Mouse (Mus musculus): ENCODE results near the gene Cdkn2aipnl. TPM values are rescaled to one million over a fixed set of nuclear protein-coding genes. Genes with fewer than 3 reads are reported as not detected.

Gene Cdkn2aipnl
- polyA plus RNA-seq (2012), result 53.5 and 65.0 TPM in 2 replicates

DNA sequence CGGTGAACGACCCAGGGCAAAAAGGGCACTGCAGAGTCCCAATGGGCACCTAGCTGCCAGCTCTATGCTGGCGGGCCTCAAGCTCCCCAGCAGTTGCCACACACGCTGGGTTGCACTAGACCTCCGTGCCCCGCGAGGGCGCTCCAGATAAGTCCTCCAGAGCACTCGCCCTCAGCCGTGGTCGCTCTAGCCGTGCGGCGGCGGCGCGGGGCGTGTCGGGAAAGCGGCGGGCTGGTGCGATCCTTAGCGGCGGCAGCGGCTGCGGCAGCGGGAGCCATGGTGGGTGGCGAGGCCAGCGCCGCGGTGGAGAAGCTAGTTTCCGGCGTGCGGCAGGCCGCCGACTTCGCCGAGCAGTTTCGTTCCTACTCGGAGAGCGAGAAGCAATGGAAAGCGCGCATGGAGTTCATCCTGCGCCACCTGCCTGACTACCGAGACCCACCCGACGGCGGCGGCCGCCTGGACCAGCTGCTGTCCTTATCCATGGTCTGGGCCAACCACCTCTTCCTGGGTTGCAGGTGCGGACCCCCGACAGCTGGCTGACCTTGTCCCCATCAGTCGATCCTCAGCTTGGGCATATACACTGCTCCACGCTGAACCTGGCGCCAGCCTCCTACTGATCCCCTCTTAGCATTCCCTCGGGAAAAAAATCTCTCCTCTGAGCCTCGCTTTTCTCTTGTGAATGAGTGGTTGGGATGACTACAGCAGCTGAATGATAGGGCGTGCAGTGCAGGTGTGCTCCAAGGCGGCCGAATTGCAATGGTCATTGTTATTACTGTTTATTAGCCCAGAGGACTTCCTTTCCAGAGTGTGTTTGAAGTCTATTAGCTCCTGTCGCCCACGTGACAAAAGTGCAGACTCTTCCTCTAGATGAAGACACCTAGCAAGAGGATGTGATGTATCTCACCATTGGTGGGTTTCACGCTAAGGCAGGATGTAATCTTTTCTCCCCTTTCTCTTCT, at the start of gene Cdkn2aipnl:
Gene Cdkn2aipnl (plus strand): TSS at position 219 of the 959 bp plus-strand sequence.
- TF ChIP-seq GATA1 (IDR thresholded peaks at IDR 0.05; ENCODE audit: low read length), result no peak

DNA sequence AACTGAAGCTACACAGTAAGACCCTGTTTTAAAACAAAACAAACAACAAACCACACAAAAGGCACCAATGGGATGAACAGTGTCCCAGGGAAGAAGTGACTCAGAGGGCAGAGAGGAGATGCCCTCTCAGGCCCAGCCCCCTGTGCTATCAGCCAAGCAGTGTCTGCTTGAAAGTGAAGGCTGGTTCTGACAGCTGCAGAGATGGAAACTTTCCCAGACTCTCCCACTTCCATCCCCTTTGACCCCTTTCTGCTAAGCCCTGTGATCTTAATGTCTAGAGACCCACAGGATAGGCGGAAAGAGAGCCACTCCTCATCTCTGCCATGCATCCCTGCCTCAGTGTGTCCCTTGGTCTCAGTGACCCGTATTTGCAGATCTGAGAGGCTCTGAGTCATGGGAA, 49.5 kb upstream of the Cdkn2aipnl start:
- no peak for TF ChIP-seq GATA1 (IDR thresholded peaks at IDR 0.05; ENCODE audit: low read length)

DNA sequence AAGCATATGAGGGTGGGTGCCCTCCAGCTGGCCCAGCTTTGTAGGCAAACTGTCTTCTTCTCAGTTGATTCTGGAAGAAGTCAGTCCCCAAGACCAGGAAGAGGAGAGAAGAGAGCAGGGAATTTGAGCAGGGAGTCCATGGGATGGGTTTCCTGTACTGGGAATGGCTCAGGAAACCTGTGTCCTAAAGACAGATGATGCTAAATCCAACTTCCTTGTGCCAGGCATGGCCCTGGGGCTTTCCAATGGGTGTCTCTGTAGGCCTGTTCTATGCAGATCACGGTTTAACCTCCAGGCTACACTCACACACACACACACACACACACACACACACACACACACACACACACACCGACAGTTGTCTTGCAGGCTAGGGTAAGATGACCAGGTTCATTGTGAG, 48.9 kb upstream of the Cdkn2aipnl start:
- no peak for TF ChIP-seq GATA1 (IDR thresholded peaks at IDR 0.05; ENCODE audit: low read length)

DNA sequence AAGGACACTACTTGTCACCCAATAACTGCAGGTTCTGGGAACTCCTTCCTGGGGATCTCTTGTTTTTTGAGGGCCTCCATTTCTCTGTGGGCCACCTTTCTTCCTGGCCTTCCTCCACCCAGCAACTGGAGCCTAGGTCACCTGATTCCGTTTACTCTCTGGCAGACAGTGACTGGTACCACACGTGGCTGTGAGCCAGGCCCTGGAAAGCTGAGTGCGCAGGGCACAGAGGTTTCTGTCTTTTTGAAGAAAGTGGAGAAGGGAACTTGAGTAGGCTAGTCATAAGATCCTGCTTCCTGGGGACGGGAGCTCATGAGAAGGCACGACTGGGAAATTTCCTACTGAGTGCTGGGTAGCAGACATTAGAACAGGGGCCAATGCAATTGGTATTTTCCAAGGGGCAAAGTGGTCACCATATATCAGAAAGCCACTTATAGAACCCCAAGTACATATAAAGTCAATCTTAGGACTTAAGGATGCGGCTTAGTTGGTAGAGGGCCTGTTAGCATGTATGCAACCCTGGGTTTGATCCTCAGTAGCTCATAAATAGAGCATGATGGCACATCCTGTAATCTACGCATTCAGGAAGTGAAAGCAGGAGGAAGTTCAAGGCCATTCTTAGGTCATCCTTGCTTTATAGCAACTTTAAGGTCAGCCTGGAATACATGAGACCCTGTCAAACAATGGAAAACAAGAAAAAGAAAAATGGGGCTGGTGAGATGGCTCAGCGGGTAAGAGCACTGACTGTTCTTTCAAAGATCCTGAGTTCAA, 45.9 kb upstream of the Cdkn2aipnl start:
- no peak for TF ChIP-seq GATA1 (IDR thresholded peaks at IDR 0.05; ENCODE audit: low read length)

DNA sequence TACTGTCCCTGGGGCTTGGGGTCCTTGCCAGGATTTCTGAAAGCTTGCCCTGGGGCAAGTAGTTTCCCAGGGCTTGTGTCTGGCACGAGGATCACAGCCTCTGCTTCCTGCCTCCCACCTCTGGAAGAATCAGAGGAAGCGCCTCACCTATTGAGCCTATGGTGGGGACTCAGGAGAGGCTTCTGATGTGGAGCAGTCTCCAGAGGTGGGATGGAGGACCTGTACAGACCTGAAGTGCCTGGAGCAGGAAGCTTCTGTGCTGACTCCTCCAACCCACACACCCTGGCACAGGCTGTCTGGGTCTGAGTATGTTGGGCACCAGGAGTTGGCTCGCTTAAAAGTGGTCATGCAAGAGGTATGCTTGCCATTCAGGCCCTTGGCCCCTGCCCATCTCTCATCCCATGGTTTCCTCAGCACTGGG, 45.0 kb upstream of the Cdkn2aipnl start:
- TF ChIP-seq GATA1 (IDR thresholded peaks at IDR 0.05; ENCODE audit: low read length), result no peak

DNA sequence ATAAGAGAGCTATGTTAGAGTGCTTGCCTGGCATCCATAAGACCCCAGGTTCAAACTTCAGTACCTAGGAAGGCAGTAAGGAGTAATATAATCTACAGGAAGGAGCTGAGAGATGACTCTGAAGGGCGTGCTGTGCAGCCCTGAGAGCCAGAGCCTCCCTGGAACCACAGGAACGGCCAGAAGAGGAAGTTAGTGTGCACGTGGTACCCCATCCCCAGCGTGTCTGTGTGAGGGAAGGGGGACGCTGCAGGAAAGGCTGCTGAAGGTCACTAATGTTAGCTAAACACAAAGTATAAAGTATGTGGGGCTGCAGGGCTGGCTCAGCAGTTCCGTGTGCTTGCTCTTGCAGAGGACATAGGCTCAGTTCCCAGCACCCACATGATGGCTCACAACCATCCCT, 41.9 kb upstream of the Cdkn2aipnl start:
- no peak for TF ChIP-seq GATA1 (IDR thresholded peaks at IDR 0.05; ENCODE audit: low read length)

DNA sequence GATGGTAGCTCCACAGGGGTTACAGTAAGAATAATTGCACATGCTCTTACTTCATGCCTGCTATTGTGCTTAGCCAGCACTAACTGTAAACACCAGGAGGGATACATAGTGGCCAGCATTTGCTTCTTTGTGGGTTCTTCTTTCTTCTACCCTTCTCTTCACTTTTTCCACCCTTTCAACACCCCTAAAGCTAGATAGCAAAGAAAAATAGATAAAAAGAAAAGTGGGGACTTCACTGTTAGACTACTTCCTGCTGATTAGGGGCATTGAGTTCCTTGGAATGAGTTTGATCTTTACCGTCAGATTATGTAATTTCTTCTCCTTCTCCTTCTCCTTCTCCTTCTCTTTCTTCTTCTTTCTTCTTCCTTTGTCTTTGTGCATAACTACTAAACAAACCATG, 41.1 kb upstream of the Cdkn2aipnl start:
- no peak for TF ChIP-seq GATA1 (IDR thresholded peaks at IDR 0.05; ENCODE audit: low read length)

DNA sequence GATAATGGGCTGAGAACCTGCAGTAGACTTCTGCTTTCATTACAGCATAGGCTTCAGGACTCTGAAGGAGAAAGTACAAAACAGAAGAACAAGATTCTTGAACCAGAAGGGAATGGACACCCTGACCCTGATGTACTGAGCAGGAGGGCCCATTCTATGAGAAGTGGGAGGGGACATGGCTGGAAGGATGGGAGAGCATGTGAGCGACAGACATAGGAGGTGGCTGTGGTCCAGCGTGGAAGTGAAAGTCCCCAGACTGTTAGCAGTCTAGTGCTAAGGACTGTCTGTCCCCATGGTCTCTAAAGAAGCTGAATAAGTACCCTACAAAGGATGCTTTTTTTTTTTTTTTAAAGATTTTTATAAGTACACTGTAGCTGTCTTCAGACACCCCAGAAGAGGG, 40.4 kb upstream of the Cdkn2aipnl start:
- TF ChIP-seq GATA1 (IDR thresholded peaks at IDR 0.05; ENCODE audit: low read length), result no peak

DNA sequence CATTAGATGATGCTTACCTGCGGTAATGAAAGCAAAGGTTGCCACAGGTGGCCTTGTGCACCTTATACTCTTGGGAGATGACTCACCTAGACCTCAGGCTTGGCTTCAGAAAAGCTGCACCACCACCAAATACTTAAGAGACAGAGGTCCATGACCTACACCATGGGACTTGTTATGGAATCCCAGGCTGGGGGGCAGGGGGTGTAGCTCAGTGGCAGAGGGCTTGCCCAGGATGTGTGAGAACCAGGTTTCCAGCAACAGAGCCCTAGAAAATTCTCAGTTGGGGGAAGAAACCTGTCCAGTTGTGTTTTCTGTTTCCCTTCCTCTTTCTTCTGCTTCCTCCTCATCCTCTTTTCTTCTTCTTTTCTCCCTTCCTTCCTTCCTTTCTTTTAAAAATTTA, 36.3 kb upstream of the Cdkn2aipnl start:
- TF ChIP-seq GATA1 (IDR thresholded peaks at IDR 0.05; ENCODE audit: low read length), result no peak

DNA sequence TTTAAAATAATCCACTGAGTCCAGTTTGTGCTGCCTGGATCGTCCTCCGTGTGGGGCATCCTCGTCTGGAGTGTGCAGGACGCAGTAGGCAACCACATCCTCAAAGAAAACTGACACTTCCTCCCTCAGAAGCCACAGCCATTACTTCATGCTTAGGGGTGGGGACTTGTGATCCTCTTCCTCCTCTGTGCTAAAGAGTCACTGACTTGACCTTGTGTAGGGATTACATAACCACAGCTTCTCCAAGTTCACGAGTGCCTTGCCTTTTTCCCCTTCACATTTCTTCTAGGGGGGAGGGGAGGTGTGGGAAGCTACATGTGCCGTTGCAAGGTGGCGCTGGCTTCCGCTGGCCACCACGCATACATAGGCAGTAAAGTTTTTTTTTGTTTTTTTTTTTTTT, 35.7 kb upstream of the Cdkn2aipnl start:
- no peak for TF ChIP-seq GATA1 (IDR thresholded peaks at IDR 0.05; ENCODE audit: low read length)

DNA sequence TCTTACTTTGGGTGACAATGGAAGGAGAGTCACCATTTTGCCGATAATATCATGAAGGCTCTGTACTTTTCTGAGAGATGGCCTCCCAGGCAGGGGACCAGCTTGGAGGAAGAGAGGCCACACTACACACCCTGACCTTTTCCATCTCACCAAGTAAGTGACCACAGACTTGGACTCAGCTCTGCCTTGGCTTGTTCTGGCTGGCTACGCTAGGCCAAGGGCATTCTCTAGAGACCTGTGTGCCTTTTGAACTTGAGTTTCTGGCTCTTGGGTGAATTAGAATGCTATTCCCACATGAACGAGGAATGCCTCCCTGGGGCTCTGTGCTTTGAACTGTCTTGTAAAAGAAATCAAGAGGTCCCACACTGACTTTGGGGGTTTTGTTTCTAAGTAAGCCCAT, 33.2 kb upstream of the Cdkn2aipnl start:
- no peak for TF ChIP-seq GATA1 (IDR thresholded peaks at IDR 0.05; ENCODE audit: low read length)

DNA sequence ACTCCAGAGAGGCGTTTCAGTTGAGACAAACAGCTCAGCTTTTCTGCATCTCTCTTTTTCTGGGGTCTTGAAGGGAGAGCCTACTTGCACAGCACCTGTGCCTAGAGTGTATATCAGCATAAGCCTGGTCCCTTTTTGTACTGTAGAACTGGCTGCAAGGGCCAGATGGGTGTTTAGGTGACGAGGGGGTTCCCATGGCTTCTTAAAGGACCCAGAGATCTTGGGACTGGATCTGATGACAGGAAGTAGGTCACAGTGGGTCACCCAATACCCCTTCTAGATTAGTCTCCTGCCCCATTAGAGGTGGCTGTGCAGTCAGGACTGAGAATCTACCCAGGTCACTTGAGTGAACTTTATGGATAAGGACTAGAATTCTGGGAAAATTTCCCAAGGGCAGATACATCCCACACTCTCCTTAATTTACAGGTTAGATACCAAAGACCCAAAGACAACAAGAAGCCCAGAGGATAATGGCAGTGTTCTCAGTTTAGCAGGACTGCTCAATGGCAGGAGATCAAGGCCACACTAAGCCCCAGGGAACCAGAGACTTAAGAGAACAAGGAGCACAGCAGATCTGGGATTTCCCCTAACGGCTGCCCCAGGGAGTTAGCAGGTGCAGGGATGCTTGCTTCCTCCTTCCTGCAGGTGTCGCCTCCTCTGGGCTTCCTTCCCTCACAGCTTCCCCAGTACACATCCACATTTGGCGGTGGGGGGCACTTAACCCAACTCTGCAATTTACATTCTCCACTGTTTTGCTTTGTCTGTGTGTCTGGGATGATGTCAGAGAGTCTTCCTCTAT, 31.6 kb upstream of the Cdkn2aipnl start:
- TF ChIP-seq GATA1 (IDR thresholded peaks at IDR 0.05; ENCODE audit: low read length), result no peak

DNA sequence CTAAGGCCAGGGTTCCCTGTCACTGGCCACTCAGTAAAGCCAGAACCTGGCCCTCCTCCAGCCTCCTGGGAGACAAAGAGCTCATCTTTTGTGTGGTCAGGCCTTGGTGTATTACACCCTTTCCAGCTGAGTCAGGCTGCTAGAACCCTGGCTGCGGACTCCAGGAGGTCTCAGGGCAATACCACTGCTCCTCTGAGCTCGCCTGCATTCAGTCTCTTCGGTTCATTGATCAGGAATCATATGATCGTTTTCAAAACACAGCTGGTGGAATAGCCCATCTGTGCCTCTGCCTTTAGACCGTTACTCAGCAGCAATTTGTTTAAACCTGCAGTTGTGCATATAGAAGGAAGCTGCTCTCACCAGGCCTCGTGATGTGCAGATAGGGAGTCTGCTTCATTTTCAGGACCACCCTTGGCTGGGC, 30.1 kb upstream of the Cdkn2aipnl start:
- no peak for TF ChIP-seq GATA1 (IDR thresholded peaks at IDR 0.05; ENCODE audit: low read length)

DNA sequence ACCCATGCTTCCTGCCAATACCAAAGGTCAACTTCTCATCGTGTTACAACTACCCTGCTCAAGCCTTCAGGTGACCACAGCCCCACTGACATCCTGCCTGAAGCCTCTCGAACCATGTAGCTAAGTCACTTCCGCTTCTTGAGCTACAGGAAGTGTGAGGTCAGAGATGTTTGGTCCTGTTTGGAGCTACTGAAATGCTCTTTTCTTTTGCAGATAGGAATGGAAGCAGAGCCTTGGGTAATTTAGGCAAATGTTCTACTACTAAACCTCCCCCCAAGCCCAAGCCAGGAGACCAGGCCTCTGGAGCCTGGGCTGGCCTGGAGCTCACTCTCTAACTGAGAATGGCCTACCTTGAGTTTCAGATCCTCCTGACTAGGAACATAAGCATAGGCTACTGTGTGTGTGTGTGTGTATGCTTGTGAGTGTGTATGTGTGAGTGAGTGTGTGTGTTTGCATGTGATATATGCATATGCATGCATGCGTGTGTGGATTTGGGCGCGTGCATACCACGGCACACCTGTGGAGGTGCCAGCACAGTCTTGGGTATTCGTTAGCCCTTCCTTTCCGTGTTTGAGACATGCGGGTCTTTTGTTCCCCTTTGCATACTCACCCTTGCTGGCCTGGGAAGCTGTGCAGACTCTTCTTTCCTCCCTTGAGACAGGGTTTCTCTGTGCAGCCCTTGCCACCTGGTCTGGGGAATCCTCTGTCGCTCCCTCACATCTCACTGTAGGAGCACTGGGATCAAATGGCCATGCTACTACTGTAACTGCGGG, 28.5 kb upstream of the Cdkn2aipnl start:
- no peak for TF ChIP-seq GATA1 (IDR thresholded peaks at IDR 0.05; ENCODE audit: low read length)

DNA sequence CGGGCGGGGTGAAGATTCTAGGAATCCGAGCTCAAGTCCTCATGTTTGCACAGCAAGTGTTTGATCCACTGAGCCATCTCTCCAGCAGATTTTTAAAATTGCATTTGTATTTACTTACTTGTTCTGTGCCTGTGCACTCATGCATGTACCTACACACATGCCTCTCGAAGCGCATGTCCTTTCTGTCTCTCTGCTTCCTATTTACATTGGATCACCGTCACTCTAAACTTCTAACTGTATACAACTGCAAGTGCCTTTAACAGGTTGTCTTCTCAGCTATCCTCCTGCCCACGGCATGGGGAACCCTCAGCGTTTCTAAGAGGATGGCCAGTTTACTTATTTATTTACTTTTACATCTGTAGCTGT, 27.9 kb upstream of the Cdkn2aipnl start:
- TF ChIP-seq GATA1 (IDR thresholded peaks at IDR 0.05; ENCODE audit: low read length), result no peak
